Mouse (Mus musculus) urinary bladder, postnatal 25 days (tissue): ENCODE measurements around the gene Morn3.

Experiments used
- DNase-seq: peaks from one replicate; pipeline ENCODE4 v3.0.0; 2022; ENCODE audit warnings: low spot score

Morn3 gene

GRCm38 (mm10) chr5:123021438-123021837, 25.4 kb downstream of the Morn3 start:
- DNase-seq, result no peak

- no peak for DNase-seq
These were observed 26.4 kb downstream of the Morn3 start for GRCm38 (mm10) chr5:123020426-123020825.

GRCm38 (mm10) chr5:123019336-123020016, 27.3 kb downstream of the Morn3 start:
- DNase-seq, result no peak

- no peak for DNase-seq
These were observed 29.3 kb downstream of the Morn3 start for GRCm38 (mm10) chr5:123017504-123017903.

GRCm38 (mm10) chr5:123015915-123016314, 30.9 kb downstream of the Morn3 start:
- no peak for DNase-seq

- peak; percentile 97 for DNase-seq
These were observed 31.8 kb downstream of the Morn3 start, which contains the start of gene Orai1 for GRCm38 (mm10) chr5:123014753-123015701. Orai1 (plus strand) TSS chr5:123015074.

GRCm38 (mm10) chr5:123013599-123014315, 33.1 kb downstream of the Morn3 start:
- peak; percentile 63 for DNase-seq

GRCm38 (mm10) chr5:123011705-123012104, 35.1 kb downstream of the Morn3 start:
- no peak for DNase-seq

GRCm38 (mm10) chr5:123010806-123011205, 36.0 kb downstream of the Morn3 start:
- no peak for DNase-seq

GRCm38 (mm10) chr5:123009873-123010272, 36.9 kb downstream of the Morn3 start:
- DNase-seq, result no peak

- no peak for DNase-seq
These were observed 37.8 kb downstream of the Morn3 start for GRCm38 (mm10) chr5:123008877-123009493.

GRCm38 (mm10) chr5:123005716-123006592, 40.9 kb downstream of the Morn3 start:
- no peak for DNase-seq

GRCm38 (mm10) chr5:123000901-123001300, 45.9 kb downstream of the Morn3 start:
- no peak for DNase-seq

- DNase-seq, result no peak
These were observed 49.3 kb downstream of the Morn3 start for GRCm38 (mm10) chr5:122997205-122998204.

- no peak for DNase-seq
These were observed 51.9 kb downstream of the Morn3 start for GRCm38 (mm10) chr5:122994910-122995309.

GRCm38 (mm10) chr5:122994303-122994846, 52.4 kb downstream of the Morn3 start:
- DNase-seq, result peak; percentile 89

GRCm38 (mm10) chr5:122993811-122994210, 53.0 kb downstream of the Morn3 start:
- DNase-seq, result no peak

GRCm38 (mm10) chr5:122991350-122992004, 55.3 kb downstream of the Morn3 start:
- DNase-seq, result no peak
